Mouse (Mus musculus): ENCODE results near the gene Ltv1. TPM values are rescaled to one million over a fixed set of nuclear protein-coding genes. Genes with fewer than 3 reads are reported as not detected.

Ltv1 gene
- total RNA-seq, 1 experiment = 38.6 TPM

DNA sequence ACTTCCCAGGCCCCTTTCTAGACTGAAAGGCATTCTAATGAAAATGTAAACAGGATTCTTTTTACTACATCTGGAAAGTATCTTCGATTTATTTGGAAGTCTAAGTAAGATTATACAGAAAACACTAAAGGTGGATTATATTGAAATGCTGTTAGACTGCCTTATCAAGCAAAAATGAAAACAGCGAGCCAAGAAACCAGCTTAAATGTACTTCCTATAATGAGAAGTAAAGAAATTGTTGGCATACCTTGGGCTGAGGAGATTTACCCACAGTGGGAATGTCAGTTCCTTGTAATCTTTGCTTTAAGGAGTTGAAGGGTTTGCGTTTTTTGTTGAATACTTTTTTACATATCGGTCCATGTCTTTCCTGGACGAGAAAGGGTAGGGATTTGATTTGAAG, 24.5 kb downstream of the Ltv1 start:
- H3K4me1 ChIP-seq (ENCODE audit: control insufficient read depth in 2 of 2, insufficient read depth in 2 of 2, low read length in 2 of 2, poor library complexity in 1 of 2) = no peaks in the 10 kb centered on the region
- H3K27ac ChIP-seq (ENCODE audit: insufficient read depth, low read depth, low read length, poor library complexity, severe bottlenecking) = no peak overlapping the region
- H3K9me3 ChIP-seq (ENCODE audit: control insufficient read depth, insufficient read depth, low read depth, low read length) = no peaks in the 10 kb centered on the region
- H3K4me3 ChIP-seq (ENCODE audit: insufficient read depth in 1 of 2, low read depth in 1 of 2, low read length in 2 of 2, poor library complexity in 1 of 2, severe bottlenecking in 1 of 2) = no peak overlapping the region
- TF ChIP-seq MAFK (IDR thresholded peaks at IDR 0.05; ENCODE audit: insufficient read depth, low read depth, low read length) = no peak
- no peak for TF ChIP-seq ZC3H11A (IDR thresholded peaks at IDR 0.05; ENCODE audit: borderline replicate concordance, low read depth, low read length)
- no peak for TF ChIP-seq HCFC1 (IDR thresholded peaks at IDR 0.05; ENCODE audit: borderline replicate concordance, insufficient read depth, low read length)
- TF ChIP-seq CHD2 (IDR thresholded peaks at IDR 0.05; ENCODE audit: low read depth, low read length) = no peak
- no peak for TF ChIP-seq ZNF384 (IDR thresholded peaks at IDR 0.05; ENCODE audit: low read depth, low read length)
- H3K9ac ChIP-seq (ENCODE audit: insufficient read depth, low read depth, low read length, poor library complexity, severe bottlenecking) = no peak overlapping the region
- DNase-seq (ENCODE audit: low read depth, low spot score) = no peak
- H3K36me3 ChIP-seq (ENCODE audit: control insufficient read depth, insufficient read depth, low read length, poor library complexity, severe bottlenecking) = no peaks in the 10 kb centered on the region
- in situ Hi-C loops (cut with MboI; ENCODE audit: low sequenced_read_pairs in 2 of 2, unreplicated experiment in 2 of 2) = no loop called here

DNA sequence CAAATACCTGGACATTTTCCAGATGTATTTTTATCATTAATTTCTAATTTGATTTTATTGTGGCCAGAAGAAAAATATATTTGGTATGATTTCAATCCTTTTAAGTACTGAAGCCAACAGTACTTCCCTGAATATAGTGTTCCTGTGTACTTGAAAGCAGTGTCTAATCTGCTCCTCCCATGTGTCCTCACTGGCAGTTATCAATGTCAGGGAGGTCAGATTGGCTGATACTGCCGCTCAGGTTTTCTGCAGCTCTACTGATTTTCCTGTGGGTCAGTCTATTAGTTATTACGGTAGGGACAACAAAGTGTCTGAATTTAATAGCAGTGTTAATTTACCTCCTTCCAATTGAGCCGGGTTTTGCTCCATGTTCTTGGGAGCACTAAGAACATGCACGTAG, 30.9 kb downstream of the Ltv1 start:
- in situ Hi-C loops (cut with MboI; ENCODE audit: low sequenced_read_pairs in 2 of 2, unreplicated experiment in 2 of 2) = no loop called here
- TF ChIP-seq ZC3H11A (IDR thresholded peaks at IDR 0.05; ENCODE audit: borderline replicate concordance, low read depth, low read length) (no peak), ZNF384 (IDR thresholded peaks at IDR 0.05; ENCODE audit: low read depth, low read length) (no peak), MAFK (IDR thresholded peaks at IDR 0.05; ENCODE audit: insufficient read depth, low read depth, low read length) (no peak), CHD2 (IDR thresholded peaks at IDR 0.05; ENCODE audit: low read depth, low read length) (no peak), HCFC1 (IDR thresholded peaks at IDR 0.05; ENCODE audit: borderline replicate concordance, insufficient read depth, low read length) (no peak)

DNA sequence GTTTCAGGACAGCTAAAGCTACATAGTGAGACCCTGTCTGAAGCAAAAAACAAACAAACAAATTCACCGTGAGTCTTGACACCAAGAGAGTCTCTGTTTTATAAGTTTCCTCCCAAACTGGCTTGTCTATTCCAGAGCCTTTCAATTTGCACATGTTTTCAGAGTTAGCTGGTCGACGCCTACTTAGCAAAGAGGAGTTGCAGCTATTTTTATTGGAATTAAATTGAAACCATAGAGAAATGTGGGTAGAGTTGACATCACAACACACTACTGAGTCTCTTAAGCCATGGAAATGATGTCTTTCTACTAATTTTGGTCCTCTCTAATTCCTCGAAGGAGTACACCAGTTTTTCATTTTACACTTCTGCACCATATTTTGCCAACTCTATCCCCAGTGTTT, 32.1 kb downstream of the Ltv1 start:
- TF ChIP-seq MAFK (IDR thresholded peaks at IDR 0.05; ENCODE audit: insufficient read depth, low read depth, low read length) (no peak), ZNF384 (IDR thresholded peaks at IDR 0.05; ENCODE audit: low read depth, low read length) (no peak), CHD2 (IDR thresholded peaks at IDR 0.05; ENCODE audit: low read depth, low read length) (no peak), HCFC1 (IDR thresholded peaks at IDR 0.05; ENCODE audit: borderline replicate concordance, insufficient read depth, low read length) (no peak), ZC3H11A (IDR thresholded peaks at IDR 0.05; ENCODE audit: borderline replicate concordance, low read depth, low read length) (no peak)
- in situ Hi-C loops (cut with MboI; ENCODE audit: low sequenced_read_pairs in 2 of 2, unreplicated experiment in 2 of 2) = no loop called here
- no peak overlapping the region for H3K27ac ChIP-seq (ENCODE audit: insufficient read depth, low read depth, low read length, poor library complexity, severe bottlenecking)

More for the DNA sequence above, 30.9 kb downstream of the Ltv1 start:
- Histone ChIP-seq H3K4me1 (ENCODE audit: control insufficient read depth in 2 of 2, insufficient read depth in 2 of 2, low read length in 2 of 2, poor library complexity in 1 of 2) (no peaks in the 10 kb centered on the region), H3K4me3 (ENCODE audit: insufficient read depth in 1 of 2, low read depth in 1 of 2, low read length in 2 of 2, poor library complexity in 1 of 2, severe bottlenecking in 1 of 2) (no peak overlapping the region), H3K27ac (ENCODE audit: insufficient read depth, low read depth, low read length, poor library complexity, severe bottlenecking) (no peak overlapping the region), H3K36me3 (ENCODE audit: control insufficient read depth, insufficient read depth, low read length, poor library complexity, severe bottlenecking) (no peaks in the 10 kb centered on the region), H3K9me3 (ENCODE audit: control insufficient read depth, insufficient read depth, low read depth, low read length) (no peaks in the 10 kb centered on the region), H3K9ac (ENCODE audit: insufficient read depth, low read depth, low read length, poor library complexity, severe bottlenecking) (no peak overlapping the region)
- no peak for DNase-seq (ENCODE audit: low read depth, low spot score)

DNA sequence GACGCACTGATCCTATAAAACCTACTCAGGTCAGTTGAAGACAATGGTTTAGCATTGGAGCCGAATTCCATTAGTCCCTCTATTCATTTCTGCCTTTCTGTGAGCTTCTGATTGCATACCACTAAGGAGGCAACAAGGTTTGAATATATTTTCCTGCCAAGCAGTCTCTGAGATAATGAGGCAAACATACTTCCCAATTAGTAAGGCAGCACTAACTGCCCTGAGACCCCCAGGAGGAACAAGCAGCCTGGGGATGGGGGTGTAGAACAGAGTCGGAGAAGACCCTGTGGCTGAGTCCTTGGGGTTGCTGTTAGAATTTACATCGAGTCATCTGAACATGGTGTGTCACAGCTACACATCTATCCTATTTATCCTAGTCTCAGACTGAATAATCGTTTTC, 37.6 kb downstream of the Ltv1 start:
- no peaks in the 10 kb centered on the region for H3K9me3 ChIP-seq (ENCODE audit: control insufficient read depth, insufficient read depth, low read depth, low read length)
- H3K27ac ChIP-seq (ENCODE audit: insufficient read depth, low read depth, low read length, poor library complexity, severe bottlenecking) = no peak overlapping the region
- H3K9ac ChIP-seq (ENCODE audit: insufficient read depth, low read depth, low read length, poor library complexity, severe bottlenecking) = no peak overlapping the region
- no peaks in the 10 kb centered on the region for H3K4me1 ChIP-seq (ENCODE audit: control insufficient read depth in 2 of 2, insufficient read depth in 2 of 2, low read length in 2 of 2, poor library complexity in 1 of 2)
- no peak overlapping the region for H3K4me3 ChIP-seq (ENCODE audit: insufficient read depth in 1 of 2, low read depth in 1 of 2, low read length in 2 of 2, poor library complexity in 1 of 2, severe bottlenecking in 1 of 2)
- in situ Hi-C loops (cut with MboI; ENCODE audit: low sequenced_read_pairs in 2 of 2, unreplicated experiment in 2 of 2) = no loop called here
- TF ChIP-seq ZC3H11A (IDR thresholded peaks at IDR 0.05; ENCODE audit: borderline replicate concordance, low read depth, low read length) = no peak
- TF ChIP-seq ZNF384 (IDR thresholded peaks at IDR 0.05; ENCODE audit: low read depth, low read length) = no peak
- TF ChIP-seq MAFK (IDR thresholded peaks at IDR 0.05; ENCODE audit: insufficient read depth, low read depth, low read length) = no peak
- no peak for TF ChIP-seq CHD2 (IDR thresholded peaks at IDR 0.05; ENCODE audit: low read depth, low read length)
- TF ChIP-seq HCFC1 (IDR thresholded peaks at IDR 0.05; ENCODE audit: borderline replicate concordance, insufficient read depth, low read length) = no peak
- no peak for DNase-seq (ENCODE audit: low read depth, low spot score)
- H3K36me3 ChIP-seq (ENCODE audit: control insufficient read depth, insufficient read depth, low read length, poor library complexity, severe bottlenecking) = no peaks in the 10 kb centered on the region

More for the DNA sequence above, 32.1 kb downstream of the Ltv1 start:
- no peak overlapping the region for H3K4me3 ChIP-seq (ENCODE audit: insufficient read depth in 1 of 2, low read depth in 1 of 2, low read length in 2 of 2, poor library complexity in 1 of 2, severe bottlenecking in 1 of 2)
- H3K4me1 ChIP-seq (ENCODE audit: control insufficient read depth in 2 of 2, insufficient read depth in 2 of 2, low read length in 2 of 2, poor library complexity in 1 of 2) = no peaks in the 10 kb centered on the region
- H3K36me3 ChIP-seq (ENCODE audit: control insufficient read depth, insufficient read depth, low read length, poor library complexity, severe bottlenecking) = no peaks in the 10 kb centered on the region
- H3K9me3 ChIP-seq (ENCODE audit: control insufficient read depth, insufficient read depth, low read depth, low read length) = no peaks in the 10 kb centered on the region
- H3K9ac ChIP-seq (ENCODE audit: insufficient read depth, low read depth, low read length, poor library complexity, severe bottlenecking) = no peak overlapping the region
- no peak for DNase-seq (ENCODE audit: low read depth, low spot score)
